Mouse (Mus musculus): ENCODE measurements around the gene Krt88. TPM values are rescaled to one million over a fixed set of nuclear protein-coding genes. Genes with fewer than 3 reads are reported as not detected.

Krt88 gene
- not detected in 2 replicates for total RNA-seq (2014; rRNA removed; ENCODE audit: low replicate concordance)
- polyA plus RNA-seq (2015; fragmentation: Nextera tagmentation; extraction: Ambion mirVana): not detected in 2 replicates

GRCm38 (mm10) chr15:101447444-101447843, at the start of gene Krt88:
Krt88 (plus strand) TSS chr15:101447744.
- ATAC-seq (ENCODE audit: insufficient read depth, low read depth) (no peak), DNase-seq (ENCODE audit: low spot score) (no peak)
- Histone ChIP-seq H3K9ac (replicated peaks; ENCODE audit: low read depth, low read length) (no peak within 1 kb of the TSS), H3K4me3 (ENCODE audit: low read depth, low read length) (no peak within 1 kb of the TSS), H3K27me3 (ENCODE audit: control insufficient read depth, insufficient read depth, low read length) (no peaks in the 10 kb centered on the region), H3K4me2 (ENCODE audit: low read depth, low read length) (peak within 1 kb of the TSS; percentile 34), H3K27ac (ENCODE audit: low read depth) (no peak within 1 kb of the TSS), H3K9me3 (replicated peaks; ENCODE audit: control insufficient read depth, low read length) (no peaks in the 10 kb centered on the region), H3K4me1 (ENCODE audit: control insufficient read depth, insufficient read depth) (no peaks in the 10 kb centered on the region), H3K36me3 (replicated peaks; ENCODE audit: control insufficient read depth, insufficient read depth, low read length) (no peaks in the 10 kb centered on the region)
- 56% methylated on average over 2 of the region's 2 CpGs for WGBS
- TF ChIP-seq CTCF (IDR thresholded peaks at IDR 0.05; ENCODE audit: low read depth) (no peak), EP300 (IDR thresholded peaks at IDR 0.05; ENCODE audit: low read depth) (no peak)

- no peak overlapping the region for H3K4me2 ChIP-seq (ENCODE audit: low read depth, low read length)
- no peaks in the 10 kb centered on the region for H3K36me3 ChIP-seq (replicated peaks; ENCODE audit: control insufficient read depth, insufficient read depth, low read length)
- no peaks in the 10 kb centered on the region for H3K27me3 ChIP-seq (ENCODE audit: control insufficient read depth, insufficient read depth, low read length)
Measured at GRCm38 (mm10) chr15:101398269-101398668, 49.3 kb upstream of the Krt88 start.

GRCm38 (mm10) chr15:101410775-101411174, 36.8 kb upstream of the Krt88 start, which contains the start of gene Krt7:
Krt7 (plus strand) TSS chr15:101411043.
- no peaks in the 10 kb centered on the region for H3K9me3 ChIP-seq (replicated peaks; ENCODE audit: control insufficient read depth, low read length)
- H3K27ac ChIP-seq (ENCODE audit: low read depth): no peak within 1 kb of the TSS
- TF ChIP-seq EP300 (IDR thresholded peaks at IDR 0.05; ENCODE audit: low read depth): no peak
- TF ChIP-seq CTCF (IDR thresholded peaks at IDR 0.05; ENCODE audit: low read depth): no peak
- no peaks in the 10 kb centered on the region for H3K36me3 ChIP-seq (replicated peaks; ENCODE audit: control insufficient read depth, insufficient read depth, low read length)
- no peak for DNase-seq (ENCODE audit: low spot score)
- H3K9ac ChIP-seq (replicated peaks; ENCODE audit: low read depth, low read length): no peak within 1 kb of the TSS
- no peak within 1 kb of the TSS for H3K4me2 ChIP-seq (ENCODE audit: low read depth, low read length)
- peaks cover 26% of the 10 kb centered on the region for H3K27me3 ChIP-seq (ENCODE audit: control insufficient read depth, insufficient read depth, low read length)
- no peak; the same call in 1 of the 2 replicates for ATAC-seq (ENCODE audit: insufficient read depth, low read depth)
- H3K4me1 ChIP-seq (ENCODE audit: control insufficient read depth, insufficient read depth): no peaks in the 10 kb centered on the region
- 28% methylated on average over 2 of the region's 2 CpGs for WGBS
- H3K4me3 ChIP-seq (ENCODE audit: low read depth, low read length): no peak within 1 kb of the TSS

More at GRCm38 (mm10) chr15:101398269-101398668, 49.3 kb upstream of the Krt88 start:
- no peak overlapping the region for H3K9ac ChIP-seq (replicated peaks; ENCODE audit: low read depth, low read length)
- no peak overlapping the region for H3K4me3 ChIP-seq (ENCODE audit: low read depth, low read length)
- peak; percentile 51 for DNase-seq (ENCODE audit: low spot score)
- H3K27ac ChIP-seq (ENCODE audit: low read depth): no peak overlapping the region
- no peaks in the 10 kb centered on the region for H3K9me3 ChIP-seq (replicated peaks; ENCODE audit: control insufficient read depth, low read length)
- WGBS: 50% methylated on average over 8 of the region's 8 CpGs
- TF ChIP-seq EP300 (IDR thresholded peaks at IDR 0.05; ENCODE audit: low read depth) (no peak), CTCF (IDR thresholded peaks at IDR 0.05; ENCODE audit: low read depth) (no peak)
- H3K4me1 ChIP-seq (ENCODE audit: control insufficient read depth, insufficient read depth): no peaks in the 10 kb centered on the region
- ATAC-seq (ENCODE audit: insufficient read depth, low read depth): peak; percentile 60; the same call in 1 of the 2 replicates

- H3K27me3 ChIP-seq (ENCODE audit: control insufficient read depth, insufficient read depth, low read length): peaks cover 26% of the 10 kb centered on the region
- no peaks in the 10 kb centered on the region for H3K9me3 ChIP-seq (replicated peaks; ENCODE audit: control insufficient read depth, low read length)
- no peak for TF ChIP-seq EP300 (IDR thresholded peaks at IDR 0.05; ENCODE audit: low read depth)
- no peak for TF ChIP-seq CTCF (IDR thresholded peaks at IDR 0.05; ENCODE audit: low read depth)
- no peak overlapping the region for H3K9ac ChIP-seq (replicated peaks; ENCODE audit: low read depth, low read length)
- no peaks in the 10 kb centered on the region for H3K4me1 ChIP-seq (ENCODE audit: control insufficient read depth, insufficient read depth)
- no peak for DNase-seq (ENCODE audit: low spot score)
- no peak overlapping the region for H3K4me3 ChIP-seq (ENCODE audit: low read depth, low read length)
- no peak overlapping the region for H3K27ac ChIP-seq (ENCODE audit: low read depth)
- WGBS: 40% methylated on average over 31 of the region's 31 CpGs
- no peak for ATAC-seq (ENCODE audit: insufficient read depth, low read depth)
- H3K36me3 ChIP-seq (replicated peaks; ENCODE audit: control insufficient read depth, insufficient read depth, low read length): no peaks in the 10 kb centered on the region
- no peak overlapping the region for H3K4me2 ChIP-seq (ENCODE audit: low read depth, low read length)
Measured at GRCm38 (mm10) chr15:101412188-101412587, 35.4 kb upstream of the Krt88 start.

- Histone ChIP-seq H3K36me3 (replicated peaks; ENCODE audit: control insufficient read depth, insufficient read depth, low read length) (no peaks in the 10 kb centered on the region), H3K9ac (replicated peaks; ENCODE audit: low read depth, low read length) (no peak overlapping the region), H3K9me3 (replicated peaks; ENCODE audit: control insufficient read depth, low read length) (no peaks in the 10 kb centered on the region), H3K27ac (ENCODE audit: low read depth) (no peak overlapping the region), H3K4me3 (ENCODE audit: low read depth, low read length) (no peak overlapping the region), H3K27me3 (ENCODE audit: control insufficient read depth, insufficient read depth, low read length) (peaks cover 26% of the 10 kb centered on the region), H3K4me1 (ENCODE audit: control insufficient read depth, insufficient read depth) (no peaks in the 10 kb centered on the region), H3K4me2 (ENCODE audit: low read depth, low read length) (no peak overlapping the region)
- TF ChIP-seq CTCF (IDR thresholded peaks at IDR 0.05; ENCODE audit: low read depth) (no peak; the same call in 1 of the 2 replicates), EP300 (IDR thresholded peaks at IDR 0.05; ENCODE audit: low read depth) (no peak)
- no peak for ATAC-seq (ENCODE audit: insufficient read depth, low read depth)
- no peak for DNase-seq (ENCODE audit: low spot score)
- WGBS: 49% methylated on average over 7 of the region's 7 CpGs
Measured at GRCm38 (mm10) chr15:101413916-101414635, 33.5 kb upstream of the Krt88 start.

All from heart, postnatal 0 days (tissue).